Mouse (Mus musculus): Measurements from ENCODE around the gene Lypla2.

DNA sequence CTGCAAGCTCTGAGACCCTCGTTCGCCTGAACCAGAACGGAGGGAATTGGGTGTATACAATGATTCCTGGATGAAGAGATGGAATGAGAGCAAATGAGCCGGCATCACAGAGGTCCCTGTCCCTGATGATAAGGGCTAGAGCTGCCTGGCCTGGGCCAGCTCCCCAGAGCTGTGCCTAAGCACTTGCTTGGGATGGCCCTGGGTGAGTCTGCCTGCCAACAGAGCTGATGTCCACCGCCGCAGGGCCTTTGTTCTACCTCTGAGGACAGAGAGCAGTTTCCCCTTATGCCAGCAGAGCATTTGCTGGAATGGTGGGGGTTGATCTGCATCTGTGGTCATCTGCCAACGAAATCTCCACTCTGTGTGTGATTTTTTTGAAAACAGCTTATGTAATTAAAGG lies 10.2 kb downstream of the Lypla2 start:
- TF ChIP-seq ELF1 (IDR thresholded peaks at IDR 0.05; ENCODE audit: low read depth, low read length) (no peak), CTCF (conservative IDR thresholded peaks at IDR 0.05 in 1 of 2, IDR thresholded peaks at IDR 0.05 in 1 of 2; ENCODE audit: low read depth in 2 of 2, low read length in 2 of 2) (no peak), MEF2A (IDR thresholded peaks at IDR 0.05; ENCODE audit: borderline replicate concordance, low read depth, low read length) (no peak), EP300 (IDR thresholded peaks at IDR 0.05; ENCODE audit: low read length) (no peak), BHLHE40 (IDR thresholded peaks at IDR 0.05; ENCODE audit: low read depth, low read length) (no peak)
